Mouse (Mus musculus) kidney, embryonic 15.5 days (tissue): ENCODE results near the gene Mfap4. TPM values are rescaled to one million over a fixed set of nuclear protein-coding genes. Genes with fewer than 3 reads are reported as not detected.
A peak's percentile ranks its signal among the peaks of the same experiment; 100 is the strongest.

Experiments
- ATAC-seq: fragments of 200-750 bp; cut with Nextera tagmentation; replicated peaks from 2 replicates; pipeline ENCODE4 v1.8.0; 2017; ENCODE audit warnings: moderate TSS enrichment; ENCODE audit not compliant: low FRiP score
- H3K27ac ChIP-seq: fragments of 300-500 bp; sonication (generic); 2 replicates; pipeline ENCODE4 v1.5.1; 2015; ENCODE audit warnings: mild to moderate bottlenecking, inconsistent platforms
- H3K27me3 ChIP-seq: fragments of 300-500 bp; sonication (generic); 2 replicates; pipeline ENCODE4 v1.6.1; 2015; ENCODE audit warnings: inconsistent platforms
- H3K36me3 ChIP-seq: fragments of 300-500 bp; sonication (generic); 2 replicates; pipeline ENCODE4 v1.6.1; 2015; ENCODE audit warnings: inconsistent platforms
- H3K4me1 ChIP-seq: fragments of 300-500 bp; sonication (generic); 2 replicates; pipeline ENCODE4 v1.6.1; 2015; ENCODE audit warnings: inconsistent platforms
- H3K4me2 ChIP-seq: fragments of 300-500 bp; sonication (generic); 2 replicates; pipeline ENCODE4 v1.6.1; 2015; ENCODE audit warnings: moderate library complexity, mild to moderate bottlenecking, inconsistent platforms
- H3K4me3 ChIP-seq: fragments of 300-500 bp; sonication (generic); replicated peaks from 2 replicates; pipeline ENCODE4 v1.5.1; 2015; ENCODE audit warnings: mild to moderate bottlenecking, inconsistent platforms
- H3K9ac ChIP-seq: fragments of 300-500 bp; sonication (generic); 2 replicates; pipeline ENCODE4 v1.6.1; 2015; ENCODE audit warnings: mild to moderate bottlenecking, inconsistent platforms
- H3K9me3 ChIP-seq: fragments of 300-500 bp; sonication (generic); replicated peaks from 2 replicates; pipeline ENCODE4 v1.6.1; 2016; ENCODE audit warnings: inconsistent platforms
- WGBS: fragments of 180-500 bp; shearing (Covaris S2); methylation state at CpG from one replicate; pipeline ENCODE4 v1.1.7; 2015; ENCODE audit warnings: mixed read lengths; 5-methylcytosine and 5-hydroxymethylcytosine counted together
- polyA plus RNA-seq: library from polyadenylated mRNA; unstranded; fragments of >200 nt; fragmentation: Nextera tagmentation; extraction: Ambion mirVana; gene quantifications from 2 replicates; pipeline ENCODE4 v1.2.1, GENCODE M21; 2015

Gene Mfap4
- polyA plus RNA-seq, 1 experiment from 2014 or later, result 161 TPM

GRCm38 (mm10) chr11:61495528-61495927, 10.3 kb downstream of the Mfap4 start:
- ATAC-seq, result no peak
- no peaks in the 10 kb centered on the region for H3K27me3 ChIP-seq
- no peaks in the 10 kb centered on the region for H3K9me3 ChIP-seq
- peaks cover 18% of the 10 kb centered on the region for H3K4me1 ChIP-seq
- H3K4me3 ChIP-seq, result no peak overlapping the region
- WGBS, result 86% methylated on average over 2 of the region's 2 CpGs
- H3K36me3 ChIP-seq, result peaks cover 24% of the 10 kb centered on the region
- H3K4me2 ChIP-seq, result no peak overlapping the region
- peak overlapping the region; percentile 95; the same call in 1 of the 2 replicates for H3K27ac ChIP-seq
- H3K9ac ChIP-seq, result no peak overlapping the region

DNA sequence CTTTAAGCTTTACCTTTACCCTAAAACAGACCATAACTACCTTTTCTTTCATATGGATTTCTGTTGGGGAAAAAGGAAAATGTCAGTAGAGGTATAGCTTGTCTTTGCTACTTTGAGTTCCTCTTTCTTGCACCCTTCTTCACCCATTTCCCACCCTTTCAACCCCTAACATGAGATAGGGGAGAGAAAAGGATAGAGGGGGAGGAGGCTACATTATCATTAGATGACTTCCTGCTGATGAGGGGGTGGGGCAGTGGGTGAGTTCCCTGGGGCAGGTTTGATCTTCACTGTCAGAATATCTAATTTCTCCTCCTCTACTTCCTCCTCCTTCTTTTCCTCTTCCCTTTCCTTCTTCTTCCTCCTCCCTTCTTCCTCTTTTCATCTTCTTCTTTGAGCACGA, 12.3 kb downstream of the Mfap4 start:
- H3K9ac ChIP-seq, result no peak overlapping the region
- no peak overlapping the region for H3K27ac ChIP-seq
- peaks cover 5% of the 10 kb centered on the region; the same call in 1 of the 2 replicates for H3K36me3 ChIP-seq
- WGBS, result 70% methylated on average over 1 of the region's 1 CpGs
- no peaks in the 10 kb centered on the region for H3K9me3 ChIP-seq
- no peak for ATAC-seq
- no peak overlapping the region for H3K4me3 ChIP-seq
- H3K27me3 ChIP-seq, result no peaks in the 10 kb centered on the region
- H3K4me1 ChIP-seq, result peaks cover 15% of the 10 kb centered on the region
- no peak overlapping the region for H3K4me2 ChIP-seq

GRCm38 (mm10) chr11:61498736-61499504, 13.7 kb downstream of the Mfap4 start:
- no peak overlapping the region for H3K9ac ChIP-seq
- H3K4me2 ChIP-seq, result no peak overlapping the region
- peaks cover 6% of the 10 kb centered on the region; the same call in 1 of the 2 replicates for H3K4me1 ChIP-seq
- WGBS, result 65% methylated on average over 6 of the region's 6 CpGs
- H3K27me3 ChIP-seq, result no peaks in the 10 kb centered on the region
- H3K4me3 ChIP-seq, result no peak overlapping the region
- H3K27ac ChIP-seq, result no peak overlapping the region
- no peaks in the 10 kb centered on the region for H3K36me3 ChIP-seq
- no peak for ATAC-seq
- no peaks in the 10 kb centered on the region for H3K9me3 ChIP-seq

DNA sequence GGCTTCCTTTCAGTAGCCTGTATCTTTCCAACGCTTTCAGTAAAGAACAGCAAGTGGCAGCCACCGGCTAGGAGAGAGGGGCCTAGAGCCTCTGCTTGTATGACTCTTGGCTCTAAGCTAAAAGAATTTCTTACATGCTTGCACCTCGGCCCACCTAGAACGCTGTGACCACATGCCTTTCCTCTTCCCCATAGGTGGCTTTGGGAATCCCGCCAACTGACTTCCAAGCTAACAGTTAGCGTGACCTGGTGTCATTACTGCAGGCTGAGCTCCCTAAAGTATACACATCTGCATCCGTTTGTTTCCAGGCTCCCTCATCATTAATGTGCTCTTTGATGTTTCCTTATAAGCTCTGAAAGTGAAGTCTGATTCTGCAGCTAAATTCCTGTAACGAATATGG, 18.7 kb downstream of the Mfap4 start:
- peaks cover 21% of the 10 kb centered on the region for H3K4me1 ChIP-seq
- H3K4me2 ChIP-seq, result 0 out of 2 replicates have a peak overlapping the region, but pooled peaks have one; percentile 78
- WGBS, result 78% methylated on average over 8 of the region's 8 CpGs
- H3K9me3 ChIP-seq, result no peaks in the 10 kb centered on the region
- no peaks in the 10 kb centered on the region for H3K36me3 ChIP-seq
- no peaks in the 10 kb centered on the region for H3K27me3 ChIP-seq
- no peak overlapping the region for H3K9ac ChIP-seq
- ATAC-seq, result no peak
- no peak overlapping the region for H3K27ac ChIP-seq
- H3K4me3 ChIP-seq, result no peak overlapping the region

DNA sequence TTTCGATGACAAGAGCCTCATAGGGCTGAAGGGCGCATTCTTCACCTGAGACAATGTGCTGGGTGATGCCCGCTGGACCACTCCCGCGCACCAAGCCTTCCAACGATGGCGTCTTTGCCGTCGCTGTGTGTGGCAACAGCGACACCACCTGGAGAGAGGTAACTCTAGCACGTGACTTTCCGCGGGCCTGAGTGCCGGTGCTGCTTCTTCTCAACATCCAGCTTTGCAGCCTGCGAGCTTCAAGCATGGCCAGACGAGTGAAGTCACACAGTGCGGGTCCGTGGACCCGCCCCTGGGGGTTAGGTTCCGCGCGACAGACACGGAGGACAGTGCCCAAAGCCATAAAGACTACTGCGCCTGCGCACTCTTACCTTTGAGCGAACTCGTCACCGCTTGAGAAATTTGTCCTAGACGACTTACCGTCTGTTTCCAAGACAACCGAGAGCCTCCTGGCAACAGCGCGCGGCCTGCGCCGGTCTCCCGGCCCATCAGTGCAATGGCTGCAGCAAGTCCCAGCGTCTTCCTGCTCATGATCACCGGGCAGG, 19.6 kb downstream of the Mfap4 start, which contains the start of gene B9d1:
B9d1 (plus strand) TSS at position 432 of the 545 bp plus-strand sequence.
- peak; percentile 92 for ATAC-seq
- H3K4me2 ChIP-seq, result peak within 1 kb of the TSS; percentile 78
- peak within 1 kb of the TSS; percentile 80 for H3K27ac ChIP-seq
- H3K9me3 ChIP-seq, result no peaks in the 10 kb centered on the region
- peaks cover 21% of the 10 kb centered on the region for H3K4me1 ChIP-seq
- no peaks in the 10 kb centered on the region for H3K27me3 ChIP-seq
- peak within 1 kb of the TSS; percentile 70 for H3K4me3 ChIP-seq
- peaks cover 3% of the 10 kb centered on the region; the same call in 1 of the 2 replicates for H3K36me3 ChIP-seq
- peak within 1 kb of the TSS; percentile 55 for H3K9ac ChIP-seq
- under 1% methylated on average over 39 of the region's 39 CpGs for WGBS

DNA sequence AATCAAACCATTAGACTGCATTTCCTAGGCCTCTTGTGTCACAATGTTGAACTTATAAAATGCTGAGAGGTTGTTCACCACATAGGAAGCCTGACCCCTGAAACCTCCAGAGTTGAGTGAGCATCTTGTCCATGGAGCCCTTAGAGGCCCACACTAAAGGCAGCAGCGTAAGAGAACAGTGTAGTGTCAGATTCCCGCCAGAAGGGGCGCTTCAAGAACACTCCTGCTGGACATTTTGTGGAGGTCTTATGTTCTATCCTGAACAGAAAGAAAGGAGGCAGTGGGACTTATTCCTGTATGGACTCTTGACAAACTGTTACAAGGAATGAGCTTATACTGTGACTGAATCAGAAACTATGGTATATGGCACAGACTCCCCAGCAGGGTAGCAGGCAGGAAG, 29.7 kb downstream of the Mfap4 start:
- H3K36me3 ChIP-seq, result peaks cover 78% of the 10 kb centered on the region
- H3K4me3 ChIP-seq, result no peak overlapping the region
- H3K9me3 ChIP-seq, result no peaks in the 10 kb centered on the region
- no peak overlapping the region for H3K4me2 ChIP-seq
- H3K27me3 ChIP-seq, result no peaks in the 10 kb centered on the region
- no peaks in the 10 kb centered on the region for H3K4me1 ChIP-seq
- 43% methylated on average over 3 of the region's 3 CpGs for WGBS
- no peak for ATAC-seq
- H3K9ac ChIP-seq, result no peak overlapping the region
- H3K27ac ChIP-seq, result no peak overlapping the region

GRCm38 (mm10) chr11:61517971-61518370, 32.7 kb downstream of the Mfap4 start:
- Histone ChIP-seq H3K27ac (no peak overlapping the region), H3K36me3 (peaks cover 86% of the 10 kb centered on the region), H3K4me1 (no peaks in the 10 kb centered on the region), H3K9me3 (no peaks in the 10 kb centered on the region), H3K4me3 (no peak overlapping the region), H3K27me3 (no peaks in the 10 kb centered on the region), H3K4me2 (no peak overlapping the region), H3K9ac (no peak overlapping the region)
- ATAC-seq, result no peak
- 93% methylated on average over 1 of the region's 1 CpGs for WGBS

- Histone ChIP-seq H3K36me3 (peaks cover 84% of the 10 kb centered on the region), H3K9ac (no peak overlapping the region), H3K4me2 (no peak overlapping the region), H3K27ac (no peak overlapping the region), H3K4me3 (no peak overlapping the region), H3K27me3 (no peaks in the 10 kb centered on the region), H3K4me1 (no peaks in the 10 kb centered on the region), H3K9me3 (no peaks in the 10 kb centered on the region)
- no peak for ATAC-seq
- 86% methylated on average over 3 of the region's 3 CpGs for WGBS
Observed at GRCm38 (mm10) chr11:61518871-61519270, 33.6 kb downstream of the Mfap4 start.

DNA sequence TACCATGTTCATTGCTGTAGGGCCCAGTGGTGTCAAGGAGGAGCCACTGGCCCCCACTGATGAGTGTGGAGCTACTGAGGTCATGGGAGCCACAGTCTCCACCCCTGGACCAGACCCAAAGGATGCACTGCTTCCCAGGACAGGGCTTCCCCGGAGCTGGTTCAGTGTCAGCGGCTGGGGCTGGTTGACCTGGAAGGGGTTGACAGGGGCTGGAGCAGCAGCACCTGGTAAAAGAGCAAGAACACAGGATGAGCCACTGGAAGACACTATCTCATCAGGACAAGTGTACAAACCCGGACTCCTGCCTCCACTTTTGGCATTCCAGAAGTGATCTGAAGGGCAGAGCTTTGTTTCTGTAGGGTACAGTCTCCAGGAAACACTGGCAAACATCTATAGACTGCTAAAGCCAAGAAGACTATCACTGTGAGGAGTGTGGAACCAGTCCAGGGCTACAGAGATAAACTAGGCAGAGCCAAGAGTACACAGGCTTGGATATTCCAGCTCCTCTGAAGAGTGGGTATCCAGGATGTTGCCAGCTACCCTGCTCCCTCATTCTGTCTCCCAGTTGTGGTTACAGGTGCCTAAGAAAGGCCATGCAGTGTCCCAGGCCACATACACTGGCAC, 34.4 kb downstream of the Mfap4 start:
- WGBS, result 98% methylated on average over 3 of the region's 3 CpGs
- H3K27ac ChIP-seq, result no peak overlapping the region
- no peaks in the 10 kb centered on the region for H3K27me3 ChIP-seq
- H3K4me1 ChIP-seq, result no peaks in the 10 kb centered on the region
- no peak overlapping the region for H3K4me3 ChIP-seq
- peaks cover 80% of the 10 kb centered on the region for H3K36me3 ChIP-seq
- no peak overlapping the region for H3K4me2 ChIP-seq
- no peaks in the 10 kb centered on the region for H3K9me3 ChIP-seq
- ATAC-seq, result no peak
- H3K9ac ChIP-seq, result no peak overlapping the region

DNA sequence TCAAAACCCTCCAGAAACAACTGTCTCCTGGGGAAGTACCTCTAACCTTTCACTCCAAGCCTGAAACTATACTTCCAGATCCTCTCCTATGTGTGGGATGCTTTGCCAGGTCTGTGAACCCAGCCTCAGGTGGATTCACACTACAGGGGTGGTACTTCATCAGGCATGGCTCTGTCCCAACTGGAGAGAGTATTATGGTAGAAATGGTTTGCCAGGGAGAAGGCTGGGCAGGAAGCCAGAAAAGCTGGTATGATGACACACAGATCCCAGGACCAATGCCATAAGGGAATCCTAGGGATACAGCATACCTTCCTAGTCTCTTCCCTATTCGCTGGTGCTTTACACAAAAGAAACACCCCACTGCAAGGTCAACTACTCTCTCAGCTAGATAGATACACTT, 41.6 kb downstream of the Mfap4 start:
- 88% methylated on average over 1 of the region's 1 CpGs for WGBS
- Histone ChIP-seq H3K9ac (no peak overlapping the region), H3K4me1 (peaks cover 12% of the 10 kb centered on the region; the same call in 1 of the 2 replicates), H3K27me3 (no peaks in the 10 kb centered on the region), H3K36me3 (peaks cover 42% of the 10 kb centered on the region), H3K27ac (no peak overlapping the region), H3K4me2 (no peak overlapping the region), H3K9me3 (no peaks in the 10 kb centered on the region), H3K4me3 (no peak overlapping the region)
- no peak for ATAC-seq

GRCm38 (mm10) chr11:61529268-61529713, 44.1 kb downstream of the Mfap4 start:
- WGBS, result 44% methylated on average over 4 of the region's 4 CpGs
- no peak overlapping the region for H3K9ac ChIP-seq
- no peaks in the 10 kb centered on the region for H3K27me3 ChIP-seq
- ATAC-seq, result peak; percentile 49; the same call in 1 of the 2 replicates
- H3K4me2 ChIP-seq, result no peak overlapping the region
- peaks cover 15% of the 10 kb centered on the region; the same call in 1 of the 2 replicates for H3K4me1 ChIP-seq
- no peaks in the 10 kb centered on the region for H3K9me3 ChIP-seq
- peaks cover 34% of the 10 kb centered on the region for H3K36me3 ChIP-seq
- no peak overlapping the region for H3K4me3 ChIP-seq
- peak overlapping the region; percentile 77 for H3K27ac ChIP-seq

DNA sequence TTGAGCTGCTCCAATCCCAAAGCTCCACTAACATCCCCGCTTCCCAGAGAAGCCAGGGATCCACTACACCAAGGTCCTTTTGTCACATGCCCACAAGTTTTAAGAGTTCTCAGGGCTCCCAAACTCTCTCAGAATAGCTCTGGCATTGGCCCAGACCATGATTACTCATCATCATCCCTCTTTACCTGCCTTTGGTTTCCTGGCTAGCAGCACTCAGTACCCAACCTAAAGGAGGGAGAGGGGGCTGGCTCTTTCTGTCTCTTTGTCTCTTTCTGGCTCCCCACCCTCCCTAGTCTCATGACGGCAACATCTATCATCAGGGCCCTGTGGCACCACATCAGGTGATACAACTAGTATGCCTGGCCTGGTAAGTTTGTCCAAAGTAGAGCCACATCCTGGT, 47.6 kb downstream of the Mfap4 start:
- peaks cover 29% of the 10 kb centered on the region for H3K36me3 ChIP-seq
- no peak for ATAC-seq
- H3K9me3 ChIP-seq, result no peaks in the 10 kb centered on the region
- WGBS, result 89% methylated on average over 2 of the region's 2 CpGs
- no peaks in the 10 kb centered on the region for H3K27me3 ChIP-seq
- H3K4me1 ChIP-seq, result peaks cover 15% of the 10 kb centered on the region; the same call in 1 of the 2 replicates
- no peak overlapping the region for H3K4me3 ChIP-seq
- no peak overlapping the region for H3K9ac ChIP-seq
- 0 out of 2 replicates have a peak overlapping the region, but pooled peaks have one; percentile 22 for H3K27ac ChIP-seq
- H3K4me2 ChIP-seq, result no peak overlapping the region
